Mouse (Mus musculus): ENCODE results near the gene Pdss1. TPM values are rescaled to one million over a fixed set of nuclear protein-coding genes. Genes with fewer than 3 reads are reported as not detected.
"Not testable (repeated sequence)": the region's sequence is repeated elsewhere in the genome, so short reads cannot be mapped to it uniquely, and the experiment has no call there.

Gene Pdss1
- 12.3 and 13.1 TPM in 2 replicates for polyA plus RNA-seq (2015; fragmentation: Nextera tagmentation; extraction: Ambion mirVana)

DNA sequence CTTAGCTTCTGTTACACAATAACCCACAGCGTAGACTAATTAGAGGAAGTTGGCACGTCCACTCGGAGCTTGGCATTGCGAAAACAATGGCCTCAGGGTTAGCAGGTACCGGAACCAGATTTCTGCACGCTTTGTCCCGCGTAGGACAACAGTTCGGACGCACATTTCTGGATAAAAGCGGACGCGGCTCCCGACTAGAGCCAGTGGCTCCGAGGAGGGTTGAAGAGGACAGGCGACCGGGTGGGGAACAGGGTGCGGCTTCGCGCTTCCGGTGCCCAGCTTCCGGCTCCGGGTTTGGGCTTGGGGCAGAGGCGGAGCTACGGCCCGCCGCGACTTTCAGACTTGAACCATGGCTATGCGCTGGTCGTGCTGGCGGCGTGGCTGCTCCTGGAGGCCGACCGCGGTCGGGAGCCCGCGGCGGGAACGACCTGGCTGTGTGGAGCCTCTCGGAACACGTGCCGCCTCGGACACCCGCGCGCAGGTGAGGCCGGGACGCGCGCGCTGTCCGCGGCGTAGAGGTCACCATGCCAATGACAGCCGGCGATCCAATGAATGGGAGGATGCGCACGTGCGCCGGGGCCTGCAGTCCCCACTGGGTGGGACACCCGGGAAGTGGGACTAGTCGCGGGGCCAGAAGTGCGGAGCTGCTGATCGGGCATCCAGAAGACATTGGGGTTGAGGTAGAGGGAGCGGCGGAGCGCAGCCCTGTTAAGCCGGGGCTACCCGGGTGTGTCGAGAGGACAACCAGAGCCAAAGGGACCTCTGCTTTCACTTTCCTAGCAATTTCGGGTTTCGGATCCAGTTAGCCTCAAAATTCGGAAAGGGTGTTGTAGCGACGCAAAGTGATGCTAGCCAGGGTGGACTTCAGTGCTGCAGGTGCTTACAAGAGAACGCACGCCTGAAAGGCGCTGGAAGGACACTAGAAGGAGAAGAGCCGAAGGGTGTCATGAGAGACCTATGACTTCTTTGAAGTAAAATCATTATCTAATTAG, at the start of gene Pdss1:
Gene Pdss1, plus strand, starts transcription at position 241 of the 992 bp plus-strand sequence.
- TF ChIP-seq CTCF (IDR thresholded peaks at IDR 0.05; ENCODE audit: low read depth) (no peak), EP300 (optimal IDR thresholded peaks at IDR 0.05) (peak; percentile 65)
- ATAC-seq (ENCODE audit: low FRiP score, low TSS enrichment) (peak; percentile 100), DNase-seq (ENCODE audit: low spot score) (peak; percentile 94)
- Histone ChIP-seq H3K4me2 (replicated peaks; ENCODE audit: low read depth) (peak within 1 kb of the TSS; percentile 68), H3K27me3 (ENCODE audit: control insufficient read depth, insufficient read depth, low read length) (no peaks in the 10 kb centered on the region), H3K4me1 (replicated peaks; ENCODE audit: control insufficient read depth, insufficient read depth) (0 out of 2 replicates have a peak, but pooled peaks cover 2% of the 10 kb centered on the region), H3K9ac (ENCODE audit: low read length) (peak within 1 kb of the TSS; percentile 80), H3K27ac (replicated peaks) (peak within 1 kb of the TSS; percentile 86), H3K9me3 (ENCODE audit: control insufficient read depth, low read length) (no peaks in the 10 kb centered on the region), H3K36me3 (ENCODE audit: control insufficient read depth, insufficient read depth, low read length) (no peaks in the 10 kb centered on the region), H3K4me3 (ENCODE audit: low read depth, low read length) (peak within 1 kb of the TSS; percentile 97)
- under 1% methylated on average over 81 of the region's 81 CpGs for WGBS

DNA sequence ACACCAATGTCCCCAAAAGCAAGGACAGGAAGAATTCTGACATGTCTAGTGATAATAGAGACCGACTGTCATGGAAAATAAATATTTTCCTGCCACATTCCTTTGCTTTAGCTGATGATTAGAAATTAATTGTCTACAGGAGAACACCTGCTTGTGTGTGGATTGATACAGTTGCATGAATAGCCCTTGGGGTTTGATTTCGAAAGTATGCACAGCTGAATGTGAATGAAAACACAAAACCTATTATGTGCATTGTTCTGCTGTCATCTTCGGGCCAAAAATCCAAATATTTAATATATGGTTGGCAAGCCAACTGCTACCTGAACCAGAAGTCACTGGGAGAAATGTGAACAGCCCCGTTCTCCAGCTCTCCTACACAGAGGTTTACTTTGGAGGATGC, 43.4 kb upstream of the Pdss1 start:
- Histone ChIP-seq H3K27ac (replicated peaks) (no peak overlapping the region), H3K27me3 (ENCODE audit: control insufficient read depth, insufficient read depth, low read length) (no peaks in the 10 kb centered on the region), H3K4me3 (ENCODE audit: low read depth, low read length) (no peak overlapping the region), H3K9me3 (ENCODE audit: control insufficient read depth, low read length) (no peaks in the 10 kb centered on the region), H3K4me1 (replicated peaks; ENCODE audit: control insufficient read depth, insufficient read depth) (no peaks in the 10 kb centered on the region), H3K36me3 (ENCODE audit: control insufficient read depth, insufficient read depth, low read length) (no peaks in the 10 kb centered on the region), H3K4me2 (replicated peaks; ENCODE audit: low read depth) (no peak overlapping the region), H3K9ac (ENCODE audit: low read length) (no peak overlapping the region)
- TF ChIP-seq CTCF (IDR thresholded peaks at IDR 0.05; ENCODE audit: low read depth) (no peak), EP300 (optimal IDR thresholded peaks at IDR 0.05) (no peak)
- no peak for ATAC-seq (ENCODE audit: low FRiP score, low TSS enrichment)
- no peak for DNase-seq (ENCODE audit: low spot score)
- 46% methylated on average over 4 of the region's 4 CpGs for WGBS

DNA sequence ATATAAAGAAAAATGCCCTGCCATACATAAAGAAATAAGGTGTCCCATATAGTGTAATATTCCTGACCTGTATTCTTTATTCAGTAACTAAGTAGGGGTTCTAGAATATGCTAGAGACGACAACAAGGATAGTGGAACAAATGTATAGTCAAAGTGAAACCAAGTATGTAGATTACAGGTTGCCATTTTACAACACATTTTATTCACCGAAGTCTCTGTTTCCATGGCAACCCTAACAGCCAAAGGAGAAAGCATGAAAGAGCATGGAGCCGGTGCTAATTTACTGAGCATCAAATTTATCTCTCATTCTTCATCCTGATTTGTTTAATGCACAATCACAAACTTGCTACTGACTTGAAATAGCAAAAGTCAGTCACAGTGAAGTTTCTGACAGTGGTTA, 37.8 kb upstream of the Pdss1 start:
- no peak overlapping the region for H3K4me3 ChIP-seq (ENCODE audit: low read depth, low read length)
- DNase-seq (ENCODE audit: low spot score), result no peak
- 73% methylated on average over 3 of the region's 3 CpGs for WGBS

DNA sequence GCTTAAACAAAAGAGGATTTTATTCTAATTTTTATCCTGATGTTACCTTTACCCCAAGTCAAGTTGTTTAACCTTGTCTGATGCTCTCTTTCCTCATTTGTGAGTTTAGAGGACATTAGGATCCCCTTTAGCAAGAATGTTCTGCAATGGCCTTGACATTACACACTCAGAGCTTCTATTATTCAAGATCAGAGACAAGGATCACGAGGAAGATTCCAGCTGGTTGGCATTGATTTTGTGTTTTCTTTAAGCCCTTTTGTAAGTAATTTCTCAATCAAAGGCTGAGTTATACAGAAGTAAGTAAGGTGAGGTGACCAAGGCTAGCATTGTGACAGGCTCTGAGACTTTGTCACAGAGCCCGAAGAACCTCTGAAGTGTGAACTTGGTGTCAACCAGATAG, 33.1 kb upstream of the Pdss1 start:
- DNase-seq (ENCODE audit: low spot score) (no peak), ATAC-seq (ENCODE audit: low FRiP score, low TSS enrichment) (no peak)
- Histone ChIP-seq H3K9me3 (ENCODE audit: control insufficient read depth, low read length) (no peaks in the 10 kb centered on the region), H3K36me3 (ENCODE audit: control insufficient read depth, insufficient read depth, low read length) (no peaks in the 10 kb centered on the region), H3K27me3 (ENCODE audit: control insufficient read depth, insufficient read depth, low read length) (no peaks in the 10 kb centered on the region), H3K9ac (ENCODE audit: low read length) (no peak overlapping the region), H3K27ac (replicated peaks) (no peak overlapping the region), H3K4me3 (ENCODE audit: low read depth, low read length) (no peak overlapping the region), H3K4me1 (replicated peaks; ENCODE audit: control insufficient read depth, insufficient read depth) (no peaks in the 10 kb centered on the region), H3K4me2 (replicated peaks; ENCODE audit: low read depth) (no peak overlapping the region)
- TF ChIP-seq CTCF (IDR thresholded peaks at IDR 0.05; ENCODE audit: low read depth), result no peak
- TF ChIP-seq EP300 (optimal IDR thresholded peaks at IDR 0.05), result no peak
- WGBS, result 69% methylated on average over 2 of the region's 2 CpGs

More for the DNA sequence above, 37.8 kb upstream of the Pdss1 start:
- Histone ChIP-seq H3K4me2 (replicated peaks; ENCODE audit: low read depth) (no peak overlapping the region), H3K36me3 (ENCODE audit: control insufficient read depth, insufficient read depth, low read length) (no peaks in the 10 kb centered on the region), H3K4me1 (replicated peaks; ENCODE audit: control insufficient read depth, insufficient read depth) (no peaks in the 10 kb centered on the region), H3K9me3 (ENCODE audit: control insufficient read depth, low read length) (no peaks in the 10 kb centered on the region), H3K27me3 (ENCODE audit: control insufficient read depth, insufficient read depth, low read length) (no peaks in the 10 kb centered on the region), H3K27ac (replicated peaks) (no peak overlapping the region), H3K9ac (ENCODE audit: low read length) (no peak overlapping the region)
- no peak for ATAC-seq (ENCODE audit: low FRiP score, low TSS enrichment)
- TF ChIP-seq EP300 (optimal IDR thresholded peaks at IDR 0.05) (no peak), CTCF (IDR thresholded peaks at IDR 0.05; ENCODE audit: low read depth) (no peak)

DNA sequence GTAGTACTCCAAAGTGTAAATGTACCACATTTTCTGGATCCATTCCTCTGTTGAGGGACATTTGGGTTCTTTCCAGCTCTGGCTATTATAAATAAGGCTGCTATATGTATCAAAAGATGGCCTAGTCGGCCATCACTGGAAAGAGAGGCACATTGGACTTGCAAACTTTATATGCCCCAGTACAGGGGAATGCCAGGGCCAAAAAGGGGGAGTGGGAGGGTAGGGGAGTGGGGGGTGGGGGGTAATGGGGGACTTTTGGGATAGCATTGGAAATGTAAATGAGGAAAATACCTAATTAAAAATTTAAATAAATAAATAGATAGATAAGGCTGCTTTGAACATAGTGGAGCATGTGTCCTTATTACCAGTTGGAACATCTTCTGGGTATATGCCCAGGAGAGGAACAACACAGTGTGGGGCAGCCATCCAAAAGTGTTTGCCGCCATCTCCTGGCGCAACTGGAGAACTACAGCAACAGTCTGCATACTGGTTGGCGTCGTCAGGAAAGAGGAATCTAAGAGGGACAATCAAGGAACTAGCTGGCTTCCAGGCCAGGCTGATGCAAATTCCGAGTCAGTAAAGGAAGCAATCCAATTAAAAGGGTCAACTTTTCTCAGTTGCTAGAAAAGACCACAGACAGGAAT, 30.8 kb upstream of the Pdss1 start:
- not testable (repeated sequence) for H3K4me2 ChIP-seq (replicated peaks; ENCODE audit: low read depth); H3K4me3 ChIP-seq (ENCODE audit: low read depth, low read length); H3K9ac ChIP-seq (ENCODE audit: low read length); H3K9me3 ChIP-seq (ENCODE audit: control insufficient read depth, low read length); H3K4me1 ChIP-seq (replicated peaks; ENCODE audit: control insufficient read depth, insufficient read depth); H3K27ac ChIP-seq (replicated peaks); H3K27me3 ChIP-seq (ENCODE audit: control insufficient read depth, insufficient read depth, low read length); H3K36me3 ChIP-seq (ENCODE audit: control insufficient read depth, insufficient read depth, low read length)
- DNase-seq (ENCODE audit: low spot score) (peak; percentile 74), ATAC-seq (ENCODE audit: low FRiP score, low TSS enrichment) (peak; percentile 82)
- 2% methylated on average over 6 of the region's 6 CpGs for WGBS
- TF ChIP-seq CTCF (IDR thresholded peaks at IDR 0.05; ENCODE audit: low read depth), result peak; percentile 90

All from stomach, postnatal 0 days (tissue).